Mouse (Mus musculus) heart, postnatal 0 days (tissue): ENCODE data around the gene Otog. TPM values are rescaled to one million over a fixed set of nuclear protein-coding genes. Genes with fewer than 3 reads are reported as not detected.

Experiments used
- ATAC-seq: fragments of 200-750 bp; cut with Nextera tagmentation; 2 replicates; pipeline ENCODE4 v1.8.0; 2017; ENCODE audit warnings: low read depth, moderate number of reproducible peaks, moderate library complexity; ENCODE audit not compliant: insufficient read depth
- DNase-seq: peaks from one replicate; pipeline ENCODE4 v3.0.0-alpha.2; 2016; ENCODE audit warnings: low spot score
- H3K27ac ChIP-seq: fragments of 300-500 bp; sonication (generic); 2 replicates; pipeline ENCODE4 v1.5.1; 2014; ENCODE audit warnings: low read depth, mild to moderate bottlenecking
- H3K27me3 ChIP-seq: fragments of 300-500 bp; sonication (generic); 2 replicates; pipeline ENCODE4 v1.6.1; 2014; ENCODE audit warnings: low read length, mixed read lengths; ENCODE audit not compliant: control insufficient read depth, insufficient read depth
- H3K36me3 ChIP-seq: fragments of 300-500 bp; sonication (generic); replicated peaks from 2 replicates; pipeline ENCODE4 v1.6.1; 2014; ENCODE audit warnings: low read length, mixed read lengths; ENCODE audit not compliant: control insufficient read depth, insufficient read depth
- H3K4me1 ChIP-seq: fragments of 300-500 bp; sonication (generic); 2 replicates; pipeline ENCODE4 v1.6.1; 2014; ENCODE audit warnings: antibody characterized with exemption; ENCODE audit not compliant: control insufficient read depth, insufficient read depth
- H3K4me2 ChIP-seq: fragments of 300-500 bp; sonication (generic); 2 replicates; pipeline ENCODE4 v1.6.1; 2014; ENCODE audit warnings: low read depth, mild to moderate bottlenecking, low read length, moderate library complexity
- H3K4me3 ChIP-seq: fragments of 300-500 bp; sonication (generic); 2 replicates; pipeline ENCODE4 v1.5.1; 2014; ENCODE audit warnings: low read depth, low read length
- H3K9ac ChIP-seq: fragments of 300-500 bp; sonication (generic); replicated peaks from 2 replicates; pipeline ENCODE4 v1.6.1; 2014; ENCODE audit warnings: low read depth, low read length, mixed read lengths
- H3K9me3 ChIP-seq: fragments of 300-500 bp; sonication (generic); replicated peaks from 2 replicates; pipeline ENCODE4 v1.6.1; 2016; ENCODE audit warnings: low read length; ENCODE audit not compliant: control insufficient read depth
- CTCF ChIP-seq: IDR thresholded peaks from 2 replicates; pipeline ENCODE4 v1.5.1; 2016; ENCODE audit warnings: antibody characterized with exemption, control low read depth, low read depth
- EP300 ChIP-seq: IDR thresholded peaks from 2 replicates; pipeline ENCODE4 v1.6.1; 2016; ENCODE audit warnings: antibody characterized with exemption, low read depth
- WGBS: fragments of 180-500 bp; shearing (Covaris S2); extraction: QIAGEN DNeasy Blood & Tissue Kit; methylation state at CpG from one replicate; pipeline ENCODE4 v1.1.7; 2014; 5-methylcytosine and 5-hydroxymethylcytosine counted together
- polyA plus RNA-seq: library from polyadenylated mRNA; unstranded; fragments of >200 nt; fragmentation: Nextera tagmentation; extraction: Ambion mirVana; gene quantifications from 2 replicates; pipeline ENCODE4 v1.2.1, GENCODE M21; 2015
- total RNA-seq: library from RNA; depleted of rRNA; stranded (reverse); fragments of >200 nt; gene quantifications from 2 replicates; pipeline ENCODE4 v1.2.3, GENCODE M21; 2014; ENCODE audit warnings: low replicate concordance

Gene Otog
- total and polyA plus RNA-seq, 2 experiments from 2014 or later = not detected

GRCm38 (mm10) chr7:46226936-46227335, 13.9 kb upstream of the Otog start:
- H3K9ac ChIP-seq = no peak overlapping the region
- no peaks in the 10 kb centered on the region for H3K27me3 ChIP-seq
- WGBS = 36% methylated on average over 4 of the region's 4 CpGs
- DNase-seq (peak; percentile 73), ATAC-seq (peak; percentile 81)
- no peak overlapping the region for H3K27ac ChIP-seq
- no peak overlapping the region for H3K4me2 ChIP-seq
- no peak overlapping the region for H3K4me3 ChIP-seq
- H3K4me1 ChIP-seq = peaks cover 7% of the 10 kb centered on the region; the same call in 1 of the 2 replicates
- H3K36me3 ChIP-seq = no peaks in the 10 kb centered on the region
- H3K9me3 ChIP-seq = no peaks in the 10 kb centered on the region
- TF ChIP-seq EP300 (no peak), CTCF (no peak)

GRCm38 (mm10) chr7:46235948-46236347, 4.8 kb upstream of the Otog start:
- H3K27ac ChIP-seq = no peak overlapping the region
- no peaks in the 10 kb centered on the region for H3K36me3 ChIP-seq
- WGBS = 52% methylated on average over 18 of the region's 18 CpGs
- H3K4me2 ChIP-seq = no peak overlapping the region
- H3K9ac ChIP-seq = no peak overlapping the region
- H3K4me1 ChIP-seq = no peaks in the 10 kb centered on the region
- H3K4me3 ChIP-seq = no peak overlapping the region
- no peaks in the 10 kb centered on the region for H3K9me3 ChIP-seq
- ATAC-seq (no peak), DNase-seq (no peak)
- no peak for TF ChIP-seq EP300
- no peak for TF ChIP-seq CTCF
- no peaks in the 10 kb centered on the region for H3K27me3 ChIP-seq

GRCm38 (mm10) chr7:46236363-46236762, 4.4 kb upstream of the Otog start:
- no peak overlapping the region for H3K4me2 ChIP-seq
- DNase-seq (no peak), ATAC-seq (no peak)
- no peak overlapping the region for H3K9ac ChIP-seq
- H3K4me1 ChIP-seq = no peaks in the 10 kb centered on the region
- H3K4me3 ChIP-seq = no peak overlapping the region
- TF ChIP-seq EP300 = no peak
- TF ChIP-seq CTCF = no peak
- H3K27me3 ChIP-seq = no peaks in the 10 kb centered on the region
- H3K27ac ChIP-seq = no peak overlapping the region
- 74% methylated on average over 15 of the region's 15 CpGs for WGBS
- H3K36me3 ChIP-seq = no peaks in the 10 kb centered on the region
- no peaks in the 10 kb centered on the region for H3K9me3 ChIP-seq

GRCm38 (mm10) chr7:46237192-46237591, 3.6 kb upstream of the Otog start:
- WGBS = 49% methylated on average over 7 of the region's 7 CpGs
- Histone ChIP-seq H3K4me1 (no peaks in the 10 kb centered on the region), H3K36me3 (no peaks in the 10 kb centered on the region), H3K9me3 (no peaks in the 10 kb centered on the region), H3K4me2 (0 out of 2 replicates have a peak overlapping the region, but pooled peaks have one; percentile 16), H3K9ac (no peak overlapping the region), H3K27me3 (no peaks in the 10 kb centered on the region), H3K4me3 (no peak overlapping the region), H3K27ac (no peak overlapping the region)
- no peak for TF ChIP-seq CTCF
- no peak for TF ChIP-seq EP300
- DNase-seq (no peak), ATAC-seq (peak; percentile 57; the same call in 1 of the 2 replicates)

- DNase-seq (no peak), ATAC-seq (peak; percentile 40)
- Histone ChIP-seq H3K9me3 (no peaks in the 10 kb centered on the region), H3K4me3 (no peak within 1 kb of the TSS), H3K36me3 (no peaks in the 10 kb centered on the region), H3K4me1 (no peaks in the 10 kb centered on the region), H3K27me3 (no peaks in the 10 kb centered on the region), H3K27ac (no peak within 1 kb of the TSS), H3K4me2 (peak within 1 kb of the TSS; percentile 16), H3K9ac (no peak within 1 kb of the TSS)
- WGBS = 20% methylated on average over 10 of the region's 10 CpGs
- TF ChIP-seq CTCF (no peak), EP300 (no peak)
Observed at GRCm38 (mm10) chr7:46238346-46238745, 2.4 kb upstream of the Otog start, which contains the start of gene Ush1c. Ush1c (minus strand) TSS chr7:46238503.

GRCm38 (mm10) chr7:46240091-46240490, 696 bp upstream of the Otog start:
- Histone ChIP-seq H3K27ac (no peak overlapping the region), H3K9me3 (no peaks in the 10 kb centered on the region), H3K36me3 (no peaks in the 10 kb centered on the region), H3K4me3 (no peak overlapping the region), H3K9ac (no peak overlapping the region), H3K27me3 (0 out of 2 replicates have a peak, but pooled peaks cover under 1% of the 10 kb centered on the region), H3K4me2 (no peak overlapping the region), H3K4me1 (no peaks in the 10 kb centered on the region)
- ATAC-seq = no peak
- no peak for DNase-seq
- TF ChIP-seq CTCF (no peak), EP300 (no peak)
- 79% methylated on average over 4 of the region's 4 CpGs for WGBS
